Mouse (Mus musculus): Measurements from ENCODE around the gene Nrarp. TPM values are rescaled to one million over a fixed set of nuclear protein-coding genes. Genes with fewer than 3 reads are reported as not detected.

Nrarp gene
- polyA plus RNA-seq (2015; fragmentation: Nextera tagmentation; extraction: Ambion mirVana): 25.5 and 27.9 TPM in 2 replicates

GRCm38 (mm10) chr2:25180478-25180903 lies at the start of gene Nrarp:
TSS of gene Nrarp (plus strand) at chr2:25180758.
- Histone ChIP-seq H3K27me3 (no peaks in the 10 kb centered on the region), H3K9ac (peak within 1 kb of the TSS; percentile 78), H3K4me1 (replicated peaks) (peaks cover 93% of the 10 kb centered on the region), H3K9me3 (no peaks in the 10 kb centered on the region), H3K4me2 (peak within 1 kb of the TSS; percentile 79), H3K4me3 (peak within 1 kb of the TSS; percentile 69), H3K27ac (replicated peaks) (peak within 1 kb of the TSS; percentile 91), H3K36me3 (no peaks in the 10 kb centered on the region)
- WGBS: under 1% methylated on average over 34 of the region's 35 CpGs
- ATAC-seq (ENCODE audit: low read depth): peak; percentile 86

DNA sequence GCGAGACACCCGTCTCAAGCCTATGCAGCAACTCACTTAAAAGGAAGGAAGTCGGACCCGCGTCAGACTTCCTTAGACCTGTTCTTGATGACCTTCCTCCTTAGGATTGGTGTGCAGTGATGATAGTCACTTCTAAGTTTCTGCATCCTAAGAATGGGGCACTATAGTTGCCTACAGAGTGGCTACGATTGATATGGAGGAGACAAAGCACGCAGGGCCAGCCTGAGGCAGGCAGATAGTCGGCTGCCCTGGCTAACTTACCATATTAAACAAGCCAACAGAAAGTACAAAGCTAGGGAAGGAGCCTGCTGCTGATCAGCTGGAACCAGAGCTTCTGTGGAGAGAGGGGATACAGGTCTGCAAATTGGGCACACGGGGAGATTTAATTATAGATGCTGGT lies 49.0 kb upstream of the Nrarp start:
- no peak overlapping the region for H3K9ac ChIP-seq
- ATAC-seq (ENCODE audit: low read depth): no peak
- 81% methylated on average over 9 of the region's 9 CpGs for WGBS

GRCm38 (mm10) chr2:25137832-25138231 lies 42.7 kb upstream of the Nrarp start:
- 84% methylated on average over 6 of the region's 6 CpGs for WGBS
- Histone ChIP-seq H3K27me3 (no peaks in the 10 kb centered on the region), H3K9me3 (0 out of 2 replicates have a peak, but pooled peaks cover 4% of the 10 kb centered on the region), H3K4me3 (no peak overlapping the region), H3K9ac (no peak overlapping the region), H3K36me3 (no peaks in the 10 kb centered on the region), H3K4me2 (no peak overlapping the region), H3K27ac (replicated peaks) (no peak overlapping the region), H3K4me1 (replicated peaks) (no peaks in the 10 kb centered on the region)
- ATAC-seq (ENCODE audit: low read depth): no peak

More for the DNA sequence above, 49.0 kb upstream of the Nrarp start:
- no peak overlapping the region for H3K27ac ChIP-seq (replicated peaks)
- no peaks in the 10 kb centered on the region for H3K36me3 ChIP-seq
- no peaks in the 10 kb centered on the region for H3K27me3 ChIP-seq
- H3K9me3 ChIP-seq: no peaks in the 10 kb centered on the region
- peaks cover 30% of the 10 kb centered on the region for H3K4me1 ChIP-seq (replicated peaks)
- no peak overlapping the region for H3K4me3 ChIP-seq
- H3K4me2 ChIP-seq: no peak overlapping the region

DNA sequence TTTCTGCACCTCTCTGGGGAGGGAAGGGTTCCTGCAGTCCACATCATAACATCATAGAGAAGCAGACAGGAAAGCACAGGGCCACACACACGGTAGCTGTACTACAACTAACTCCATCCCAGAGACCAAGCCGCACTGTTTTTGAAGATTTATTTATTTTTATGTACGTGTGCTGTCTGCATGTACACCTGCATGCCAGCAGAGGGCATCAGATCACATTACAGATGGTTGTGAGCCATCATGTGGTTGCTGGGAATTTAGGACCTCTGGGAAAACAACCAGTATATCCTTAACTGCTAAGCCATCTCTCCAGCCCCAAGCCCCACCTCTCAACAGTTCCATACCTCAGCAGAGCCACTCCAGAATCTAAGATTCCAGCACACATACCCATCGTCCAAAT lies 39.4 kb upstream of the Nrarp start:
- Histone ChIP-seq H3K27ac (replicated peaks) (no peak overlapping the region), H3K9me3 (0 out of 2 replicates have a peak, but pooled peaks cover 4% of the 10 kb centered on the region), H3K4me1 (replicated peaks) (no peaks in the 10 kb centered on the region), H3K36me3 (no peaks in the 10 kb centered on the region), H3K27me3 (no peaks in the 10 kb centered on the region), H3K4me2 (no peak overlapping the region), H3K4me3 (no peak overlapping the region), H3K9ac (no peak overlapping the region)
- ATAC-seq (ENCODE audit: low read depth): no peak
- 72% methylated on average over 4 of the region's 4 CpGs for WGBS

- 0 out of 2 replicates have a peak, but pooled peaks cover 4% of the 10 kb centered on the region for H3K9me3 ChIP-seq
- H3K27ac ChIP-seq (replicated peaks): no peak overlapping the region
- 86% methylated on average over 5 of the region's 5 CpGs for WGBS
- H3K36me3 ChIP-seq: no peaks in the 10 kb centered on the region
- H3K9ac ChIP-seq: no peak overlapping the region
- ATAC-seq (ENCODE audit: low read depth): no peak
- H3K4me3 ChIP-seq: no peak overlapping the region
- no peaks in the 10 kb centered on the region for H3K27me3 ChIP-seq
- H3K4me1 ChIP-seq (replicated peaks): no peaks in the 10 kb centered on the region
- H3K4me2 ChIP-seq: no peak overlapping the region
Measured at GRCm38 (mm10) chr2:25141921-25142320, 38.6 kb upstream of the Nrarp start.

DNA sequence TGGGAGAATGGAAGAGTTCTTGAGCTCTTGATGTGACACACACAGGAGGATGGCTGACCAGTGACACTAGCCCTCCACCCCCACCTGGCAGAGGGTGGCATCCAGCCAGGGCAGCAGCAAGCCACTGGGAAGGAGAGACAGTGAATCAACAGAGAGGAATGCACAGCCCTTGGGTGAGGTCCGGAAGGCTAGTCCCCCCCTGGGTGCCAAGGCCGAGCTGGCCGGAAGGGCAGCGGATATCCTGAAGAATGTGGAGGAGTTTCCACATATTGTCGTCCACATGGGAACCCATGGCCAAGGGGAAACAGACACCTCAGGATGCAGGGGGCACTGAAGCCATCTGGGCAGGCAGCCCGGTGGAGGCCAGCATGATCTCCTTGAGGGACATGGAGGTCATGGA lies 35.2 kb upstream of the Nrarp start:
- no peaks in the 10 kb centered on the region for H3K4me1 ChIP-seq (replicated peaks)
- 0 out of 2 replicates have a peak, but pooled peaks cover 4% of the 10 kb centered on the region for H3K9me3 ChIP-seq
- 76% methylated on average over 6 of the region's 6 CpGs for WGBS
- no peak overlapping the region for H3K4me2 ChIP-seq
- H3K36me3 ChIP-seq: no peaks in the 10 kb centered on the region
- no peak for ATAC-seq (ENCODE audit: low read depth)
- no peak overlapping the region for H3K9ac ChIP-seq
- no peak overlapping the region for H3K4me3 ChIP-seq
- H3K27me3 ChIP-seq: no peaks in the 10 kb centered on the region
- no peak overlapping the region for H3K27ac ChIP-seq (replicated peaks)

- no peak for ATAC-seq (ENCODE audit: low read depth)
- H3K4me3 ChIP-seq: no peak overlapping the region
Measured at GRCm38 (mm10) chr2:25147398-25147797, 33.2 kb upstream of the Nrarp start.

GRCm38 (mm10) chr2:25147892-25148291 lies 32.7 kb upstream of the Nrarp start:
- H3K4me2 ChIP-seq: no peak overlapping the region
- WGBS: 85% methylated on average over 5 of the region's 5 CpGs
- no peak for ATAC-seq (ENCODE audit: low read depth)

More at GRCm38 (mm10) chr2:25147398-25147797, 33.2 kb upstream of the Nrarp start:
- Histone ChIP-seq H3K4me1 (replicated peaks) (no peaks in the 10 kb centered on the region), H3K4me2 (no peak overlapping the region), H3K9ac (no peak overlapping the region), H3K27ac (replicated peaks) (no peak overlapping the region), H3K36me3 (no peaks in the 10 kb centered on the region), H3K9me3 (no peaks in the 10 kb centered on the region), H3K27me3 (no peaks in the 10 kb centered on the region)
- WGBS: 94% methylated on average over 5 of the region's 5 CpGs

DNA sequence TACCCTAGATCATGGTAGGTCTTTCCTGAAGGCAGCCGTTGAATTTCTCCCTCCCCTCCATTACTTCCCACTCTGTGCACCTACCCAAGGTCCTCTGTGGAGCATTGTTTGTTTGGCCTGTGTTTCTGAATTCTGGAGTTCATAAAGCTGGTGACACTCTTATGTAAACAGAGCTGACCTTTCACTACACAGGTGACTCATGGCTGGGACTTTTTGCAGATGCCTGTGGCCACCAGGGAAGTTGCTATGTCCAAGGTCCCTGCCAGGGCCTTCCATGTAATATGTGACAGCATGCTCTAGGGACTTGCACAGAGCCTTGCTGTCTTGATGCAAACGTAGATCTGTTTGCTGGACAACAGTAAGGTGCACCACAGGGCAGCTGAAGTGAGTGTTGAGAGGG lies 30.9 kb upstream of the Nrarp start:
- Histone ChIP-seq H3K27ac (replicated peaks) (no peak overlapping the region), H3K4me3 (no peak overlapping the region), H3K4me2 (no peak overlapping the region), H3K27me3 (no peaks in the 10 kb centered on the region), H3K36me3 (no peaks in the 10 kb centered on the region), H3K9ac (no peak overlapping the region), H3K4me1 (replicated peaks) (no peaks in the 10 kb centered on the region), H3K9me3 (no peaks in the 10 kb centered on the region)
- ATAC-seq (ENCODE audit: low read depth): no peak
- 86% methylated on average over 2 of the region's 2 CpGs for WGBS

More at GRCm38 (mm10) chr2:25147892-25148291, 32.7 kb upstream of the Nrarp start:
- H3K36me3 ChIP-seq: no peaks in the 10 kb centered on the region
- H3K27me3 ChIP-seq: no peaks in the 10 kb centered on the region
- H3K27ac ChIP-seq (replicated peaks): no peak overlapping the region
- no peaks in the 10 kb centered on the region for H3K9me3 ChIP-seq
- no peak overlapping the region for H3K4me3 ChIP-seq
- H3K9ac ChIP-seq: no peak overlapping the region
- no peaks in the 10 kb centered on the region for H3K4me1 ChIP-seq (replicated peaks)

GRCm38 (mm10) chr2:25151280-25151956 lies 29.1 kb upstream of the Nrarp start:
- no peaks in the 10 kb centered on the region for H3K4me1 ChIP-seq (replicated peaks)
- H3K36me3 ChIP-seq: no peaks in the 10 kb centered on the region
- no peak overlapping the region for H3K9ac ChIP-seq
- WGBS: 80% methylated on average over 4 of the region's 4 CpGs
- no peaks in the 10 kb centered on the region for H3K27me3 ChIP-seq
- H3K4me3 ChIP-seq: no peak overlapping the region
- no peak for ATAC-seq (ENCODE audit: low read depth)
- no peak overlapping the region for H3K4me2 ChIP-seq
- no peak overlapping the region for H3K27ac ChIP-seq (replicated peaks)
- H3K9me3 ChIP-seq: no peaks in the 10 kb centered on the region

- Histone ChIP-seq H3K27me3 (no peaks in the 10 kb centered on the region), H3K9me3 (no peaks in the 10 kb centered on the region), H3K4me1 (replicated peaks) (no peaks in the 10 kb centered on the region), H3K4me2 (no peak overlapping the region), H3K27ac (replicated peaks) (no peak overlapping the region), H3K9ac (no peak overlapping the region), H3K4me3 (no peak overlapping the region), H3K36me3 (no peaks in the 10 kb centered on the region)
- WGBS: 87% methylated on average over 3 of the region's 3 CpGs
- no peak for ATAC-seq (ENCODE audit: low read depth)
Measured at GRCm38 (mm10) chr2:25156177-25156576, 24.4 kb upstream of the Nrarp start.

DNA sequence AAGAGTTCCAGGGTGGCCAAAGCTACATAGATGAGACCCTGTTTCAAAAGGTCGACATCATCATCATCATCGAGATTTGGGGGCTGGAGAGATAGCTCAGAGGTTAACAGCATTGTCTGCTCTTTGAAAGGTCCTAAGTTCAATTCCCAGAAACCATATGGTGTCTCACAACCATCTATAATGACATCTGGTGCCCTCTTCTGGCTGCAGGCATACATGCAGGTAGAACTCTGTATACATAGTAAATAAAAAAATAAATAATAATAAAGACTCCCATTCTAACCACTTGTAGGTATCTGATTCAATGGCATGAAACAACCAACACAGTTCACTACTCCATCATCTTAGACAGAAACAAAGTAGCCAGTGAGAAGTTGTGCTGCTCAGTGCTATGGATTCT lies 23.6 kb upstream of the Nrarp start:
- no peaks in the 10 kb centered on the region for H3K36me3 ChIP-seq
- no peaks in the 10 kb centered on the region for H3K27me3 ChIP-seq
- H3K4me2 ChIP-seq: no peak overlapping the region
- no peak overlapping the region for H3K4me3 ChIP-seq
- ATAC-seq (ENCODE audit: low read depth): no peak
- no peak overlapping the region for H3K9ac ChIP-seq
- WGBS: 47% methylated on average over 2 of the region's 2 CpGs
- no peaks in the 10 kb centered on the region for H3K9me3 ChIP-seq
- H3K4me1 ChIP-seq (replicated peaks): no peaks in the 10 kb centered on the region
- no peak overlapping the region for H3K27ac ChIP-seq (replicated peaks)

DNA sequence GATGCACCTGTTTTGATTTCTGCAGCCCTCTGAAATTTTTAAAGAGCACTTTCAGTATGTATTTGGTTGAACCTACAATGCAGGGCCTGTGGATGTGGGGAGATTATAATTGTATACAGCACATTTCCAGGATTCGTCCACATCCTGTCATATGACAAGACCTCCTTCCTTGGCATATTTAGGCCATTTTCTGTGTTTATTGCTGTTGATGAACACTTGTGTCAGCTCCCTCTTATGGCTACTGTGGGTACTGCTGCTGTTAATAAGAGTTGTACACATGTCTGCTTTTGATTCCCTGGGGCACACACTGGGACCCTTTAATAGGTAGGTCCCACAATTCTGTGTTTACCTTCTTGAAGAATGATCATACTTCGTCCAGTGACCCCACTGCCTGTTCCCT lies 22.9 kb upstream of the Nrarp start:
- Histone ChIP-seq H3K9ac (no peak overlapping the region), H3K9me3 (no peaks in the 10 kb centered on the region), H3K4me3 (no peak overlapping the region), H3K4me2 (no peak overlapping the region), H3K36me3 (no peaks in the 10 kb centered on the region), H3K27me3 (no peaks in the 10 kb centered on the region), H3K27ac (replicated peaks) (no peak overlapping the region), H3K4me1 (replicated peaks) (0 out of 2 replicates have a peak, but pooled peaks cover 3% of the 10 kb centered on the region)
- ATAC-seq (ENCODE audit: low read depth): no peak
- 52% methylated on average over 2 of the region's 2 CpGs for WGBS
